Mouse (Mus musculus) kidney, postnatal 4 days (tissue): ENCODE results near the gene Aunip.
"Not testable (repeated sequence)": the region's sequence is repeated elsewhere in the genome, so short reads cannot be mapped to it uniquely, and the experiment has no call there.

ENCODE experiments used
- DNase-seq, 2 experiments: peaks; one replicate each; pipeline ENCODE4 v3.0.0; 2021; ENCODE audit warnings: mixed read lengths in 2 of 2

The Aunip gene

GRCm38 (mm10) chr4:134488211-134488610 is 22.6 kb upstream of the Aunip start:
- DNase-seq, result no peak

- DNase-seq, result no peak
Measured at GRCm38 (mm10) chr4:134489986-134490665, 20.7 kb upstream of the Aunip start.

GRCm38 (mm10) chr4:134491716-134492115 is 19.1 kb upstream of the Aunip start:
- peak; percentile 61 to 70 for DNase-seq

GRCm38 (mm10) chr4:134494161-134494560 is 16.6 kb upstream of the Aunip start:
- DNase-seq, result not testable (repeated sequence)

- peak; percentile 35 to 46 for DNase-seq
Measured at GRCm38 (mm10) chr4:134494780-134495545, 15.8 kb upstream of the Aunip start.

- no peak for DNase-seq
Measured at GRCm38 (mm10) chr4:134495546-134495923, 15.3 kb upstream of the Aunip start.

- DNase-seq, result peak; percentile 75 to 84
Measured at GRCm38 (mm10) chr4:134496595-134497210, 14.1 kb upstream of the Aunip start, which contains the start of gene Paqr7. TSS of gene Paqr7 (plus strand) at chr4:134496697.

- no peak for DNase-seq
Measured at GRCm38 (mm10) chr4:134497223-134497622, 13.6 kb upstream of the Aunip start.

GRCm38 (mm10) chr4:134497986-134498731 is 12.6 kb upstream of the Aunip start:
- no peak for DNase-seq

GRCm38 (mm10) chr4:134498983-134499382 is 11.8 kb upstream of the Aunip start:
- not testable (repeated sequence) for DNase-seq

- DNase-seq, result no peak
Measured at GRCm38 (mm10) chr4:134501095-134501494, 9.7 kb upstream of the Aunip start.

- DNase-seq, result no peak
Measured at GRCm38 (mm10) chr4:134503686-134504357, 7.0 kb upstream of the Aunip start.

GRCm38 (mm10) chr4:134505303-134505789 is 5.5 kb upstream of the Aunip start:
- no peak for DNase-seq

GRCm38 (mm10) chr4:134505966-134506594 is 4.7 kb upstream of the Aunip start:
- no peak for DNase-seq

- DNase-seq, result no peak
Measured at GRCm38 (mm10) chr4:134506713-134507112, 4.1 kb upstream of the Aunip start.

- no peak for DNase-seq
Measured at GRCm38 (mm10) chr4:134510396-134510795, 403 bp upstream of the Aunip start.

- DNase-seq, result no peak
Measured at GRCm38 (mm10) chr4:134511730-134512129, 931 bp downstream of the Aunip start.

GRCm38 (mm10) chr4:134512798-134513197 is 2.0 kb downstream of the Aunip start:
- peak; percentile 88 to 92 for DNase-seq

GRCm38 (mm10) chr4:134514309-134514930 is 3.6 kb downstream of the Aunip start:
- no peak for DNase-seq

GRCm38 (mm10) chr4:134515614-134516013 is 4.8 kb downstream of the Aunip start:
- no peak for DNase-seq

- peak in 1 of 2 experiments; percentile 35 for DNase-seq
Measured at GRCm38 (mm10) chr4:134516981-134517380, 6.2 kb downstream of the Aunip start.
